Mouse (Mus musculus): ENCODE results near the gene Sox13. TPM values are rescaled to one million over a fixed set of nuclear protein-coding genes. Genes with fewer than 3 reads are reported as not detected.
"Not testable (repeated sequence)": the region's sequence is repeated elsewhere in the genome, so short reads cannot be mapped to it uniquely, and the experiment has no call there.

Gene Sox13
- polyA plus RNA-seq, 1 experiment from 2014 or later: 12.8 TPM

DNA sequence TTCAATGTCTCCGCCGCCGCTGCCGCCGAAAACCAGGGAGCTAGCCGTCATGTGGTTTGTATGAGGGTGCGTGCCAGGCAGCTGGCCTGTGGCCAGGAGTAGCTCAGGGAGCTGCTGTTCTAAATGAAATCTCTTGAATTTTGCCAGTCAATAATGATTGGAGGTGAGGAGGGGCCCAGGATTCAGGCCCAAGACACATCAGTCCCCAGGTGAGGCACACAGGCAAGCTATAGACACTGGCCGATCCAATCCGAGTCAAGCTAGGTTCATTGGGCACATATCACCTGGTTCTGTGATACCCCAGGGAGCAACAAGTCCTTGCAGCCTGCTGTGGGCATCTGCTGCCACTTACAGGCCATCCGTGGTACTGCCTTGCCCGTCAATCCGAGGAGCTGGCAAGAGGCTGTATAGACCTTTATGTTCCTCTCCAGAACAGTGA lies 70.8 kb downstream of the Sox13 start:
- Histone ChIP-seq H3K9me3 (ENCODE audit: low read length) (no peaks in the 10 kb centered on the region), H3K27ac (ENCODE audit: low read length) (no peak overlapping the region), H3K27me3 (ENCODE audit: insufficient read depth, low read length) (0 out of 2 replicates have a peak, but pooled peaks cover 5% of the 10 kb centered on the region), H3K4me3 (ENCODE audit: low read length) (no peak overlapping the region), H3K36me3 (ENCODE audit: insufficient read depth, low read length) (no peaks in the 10 kb centered on the region), H3K4me2 (replicated peaks; ENCODE audit: low read depth, low read length) (no peak overlapping the region), H3K9ac (replicated peaks; ENCODE audit: low read length) (no peak overlapping the region), H3K4me1 (ENCODE audit: insufficient read depth, low read length) (peaks cover 9% of the 10 kb centered on the region; the same call in 1 of the 2 replicates)
- 59% methylated on average over 12 of the region's 12 CpGs for WGBS
- ATAC-seq (ENCODE audit: low FRiP score, low TSS enrichment): no peak

DNA sequence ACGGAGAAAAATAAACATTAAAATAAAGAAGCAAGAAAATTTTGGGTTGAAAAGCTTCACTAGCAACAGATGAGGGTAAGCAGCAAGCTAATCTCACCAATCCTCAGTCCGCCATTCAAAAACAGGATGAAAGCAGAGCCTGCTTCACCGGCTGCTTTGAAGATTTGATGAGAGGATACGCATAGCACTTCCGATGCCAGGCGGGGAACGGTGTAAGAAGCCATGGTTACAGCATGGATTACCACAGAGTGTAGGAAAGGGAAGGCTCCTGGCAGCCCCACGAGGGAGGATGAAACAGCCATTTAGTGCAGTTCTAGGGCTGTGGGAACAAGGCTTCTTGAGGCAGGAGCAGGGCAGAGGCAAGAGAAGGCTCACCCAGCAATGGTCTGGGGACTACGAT lies 72.4 kb downstream of the Sox13 start:
- no peaks in the 10 kb centered on the region for H3K9me3 ChIP-seq (ENCODE audit: low read length)
- 30% methylated on average over 9 of the region's 9 CpGs for WGBS

DNA sequence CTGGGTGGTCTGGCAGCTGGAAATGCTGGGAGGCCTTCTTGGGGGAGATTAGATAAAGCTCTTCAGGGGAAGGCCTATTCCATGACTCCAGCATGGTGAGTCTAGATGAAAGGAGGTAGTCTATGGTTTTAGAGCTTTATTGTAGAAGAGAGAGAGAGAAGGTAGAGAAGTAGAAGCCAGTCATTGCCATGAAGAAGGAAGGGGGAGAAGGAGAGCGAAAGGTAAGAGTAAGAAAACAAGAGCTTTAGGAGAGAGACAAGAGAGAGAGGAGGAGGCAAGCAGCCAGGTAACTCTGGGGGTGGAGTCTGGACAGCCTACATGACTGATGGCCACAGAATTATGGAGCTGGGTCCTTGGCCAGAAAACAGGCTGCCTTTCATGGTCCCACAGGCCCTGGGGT lies 74.0 kb downstream of the Sox13 start, which contains the start of gene Ren1:
Gene Ren1, plus strand, starts transcription at position 301 of the 400 bp plus-strand sequence.
- Histone ChIP-seq H3K27me3 (ENCODE audit: insufficient read depth, low read length) (no peaks in the 10 kb centered on the region), H3K36me3 (ENCODE audit: insufficient read depth, low read length) (no peaks in the 10 kb centered on the region), H3K4me3 (ENCODE audit: low read length) (no peak within 1 kb of the TSS), H3K4me2 (replicated peaks; ENCODE audit: low read depth, low read length) (no peak within 1 kb of the TSS), H3K27ac (ENCODE audit: low read length) (no peak within 1 kb of the TSS), H3K4me1 (ENCODE audit: insufficient read depth, low read length) (peaks cover 4% of the 10 kb centered on the region; the same call in 1 of the 2 replicates), H3K9ac (replicated peaks; ENCODE audit: low read length) (no peak within 1 kb of the TSS), H3K9me3 (ENCODE audit: low read length) (no peaks in the 10 kb centered on the region)
- ATAC-seq (ENCODE audit: low FRiP score, low TSS enrichment): no peak
- 88% methylated on average over 1 of the region's 1 CpGs for WGBS

More for the DNA sequence above, 72.4 kb downstream of the Sox13 start:
- Histone ChIP-seq H3K4me3 (ENCODE audit: low read length) (no peak overlapping the region), H3K36me3 (ENCODE audit: insufficient read depth, low read length) (no peaks in the 10 kb centered on the region), H3K27me3 (ENCODE audit: insufficient read depth, low read length) (0 out of 2 replicates have a peak, but pooled peaks cover 2% of the 10 kb centered on the region), H3K9ac (replicated peaks; ENCODE audit: low read length) (no peak overlapping the region), H3K27ac (ENCODE audit: low read length) (no peak overlapping the region), H3K4me1 (ENCODE audit: insufficient read depth, low read length) (peaks cover 9% of the 10 kb centered on the region; the same call in 1 of the 2 replicates), H3K4me2 (replicated peaks; ENCODE audit: low read depth, low read length) (no peak overlapping the region)
- no peak for ATAC-seq (ENCODE audit: low FRiP score, low TSS enrichment)

DNA sequence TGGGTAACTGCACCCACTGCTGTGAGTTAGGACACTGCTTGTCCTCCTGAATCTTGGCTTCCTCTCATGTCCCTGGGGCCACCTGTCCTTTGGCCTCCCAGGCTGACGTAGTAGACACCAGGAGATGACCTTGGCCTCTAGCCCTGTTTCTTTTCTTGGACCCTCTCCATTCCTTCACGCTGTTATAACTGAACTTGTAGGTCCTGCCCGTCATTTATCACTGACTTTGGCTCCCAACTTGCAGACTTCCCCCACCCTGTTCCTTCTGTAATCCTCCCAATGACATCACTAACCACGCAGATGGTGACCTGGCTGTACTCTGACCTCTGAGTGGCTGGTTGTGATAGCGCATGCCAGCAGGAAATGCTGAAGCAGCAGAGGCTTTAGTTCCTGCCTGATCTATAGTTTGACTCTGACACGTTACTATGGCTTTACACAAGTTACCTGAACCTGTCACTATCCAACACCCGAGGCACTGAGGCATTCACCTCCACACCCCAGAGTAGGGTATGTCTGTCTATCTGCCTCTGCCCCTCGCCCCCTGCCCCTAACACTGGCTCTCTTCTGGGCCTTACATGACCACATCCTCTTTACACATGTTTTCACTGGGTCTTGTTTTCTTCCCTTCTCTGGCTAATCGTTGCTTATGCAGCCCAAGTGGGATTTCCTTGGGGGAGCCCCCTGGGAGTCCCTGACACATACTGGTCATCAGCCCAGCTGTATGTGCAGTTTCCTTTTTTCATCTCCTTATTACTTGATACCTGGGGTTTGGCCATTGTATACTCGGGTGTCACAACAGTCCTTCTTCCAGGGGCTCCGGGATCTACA lies 76.3 kb downstream of the Sox13 start:
- no peak overlapping the region for H3K27ac ChIP-seq (ENCODE audit: low read length)
- no peaks in the 10 kb centered on the region for H3K9me3 ChIP-seq (ENCODE audit: low read length)
- H3K4me2 ChIP-seq (replicated peaks; ENCODE audit: low read depth, low read length): no peak overlapping the region
- 59% methylated on average over 11 of the region's 11 CpGs for WGBS
- ATAC-seq (ENCODE audit: low FRiP score, low TSS enrichment): no peak
- H3K4me3 ChIP-seq (ENCODE audit: low read length): no peak overlapping the region
- H3K36me3 ChIP-seq (ENCODE audit: insufficient read depth, low read length): no peaks in the 10 kb centered on the region
- H3K4me1 ChIP-seq (ENCODE audit: insufficient read depth, low read length): peaks cover 4% of the 10 kb centered on the region; the same call in 1 of the 2 replicates
- H3K9ac ChIP-seq (replicated peaks; ENCODE audit: low read length): no peak overlapping the region
- no peaks in the 10 kb centered on the region for H3K27me3 ChIP-seq (ENCODE audit: insufficient read depth, low read length)

DNA sequence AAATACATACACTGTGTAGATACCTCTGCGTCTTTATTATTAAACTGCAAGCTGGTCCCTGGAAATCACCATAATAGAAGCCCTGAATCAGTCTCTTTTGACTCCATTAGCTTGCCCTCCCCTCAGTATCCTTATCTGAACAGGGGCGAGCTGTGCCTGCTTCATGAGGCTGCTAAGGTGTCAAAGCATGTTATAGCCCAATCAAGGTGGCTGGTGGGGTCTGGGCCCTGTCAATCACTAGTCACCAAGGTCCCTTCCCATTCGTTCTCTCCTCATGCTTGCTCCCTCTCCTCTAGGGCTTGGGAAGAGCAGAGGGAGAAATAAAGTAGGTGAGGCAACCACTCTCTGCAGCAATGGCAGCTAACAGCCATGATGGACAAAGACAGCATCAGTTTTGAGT lies 77.0 kb downstream of the Sox13 start:
- no peak for ATAC-seq (ENCODE audit: low FRiP score, low TSS enrichment)
- Histone ChIP-seq H3K4me3 (ENCODE audit: low read length) (no peak overlapping the region), H3K27ac (ENCODE audit: low read length) (no peak overlapping the region), H3K4me2 (replicated peaks; ENCODE audit: low read depth, low read length) (no peak overlapping the region), H3K4me1 (ENCODE audit: insufficient read depth, low read length) (peaks cover 4% of the 10 kb centered on the region; the same call in 1 of the 2 replicates), H3K9me3 (ENCODE audit: low read length) (no peaks in the 10 kb centered on the region), H3K9ac (replicated peaks; ENCODE audit: low read length) (no peak overlapping the region), H3K36me3 (ENCODE audit: insufficient read depth, low read length) (no peaks in the 10 kb centered on the region), H3K27me3 (ENCODE audit: insufficient read depth, low read length) (no peaks in the 10 kb centered on the region)
- WGBS: 60% methylated on average over 3 of the region's 3 CpGs

DNA sequence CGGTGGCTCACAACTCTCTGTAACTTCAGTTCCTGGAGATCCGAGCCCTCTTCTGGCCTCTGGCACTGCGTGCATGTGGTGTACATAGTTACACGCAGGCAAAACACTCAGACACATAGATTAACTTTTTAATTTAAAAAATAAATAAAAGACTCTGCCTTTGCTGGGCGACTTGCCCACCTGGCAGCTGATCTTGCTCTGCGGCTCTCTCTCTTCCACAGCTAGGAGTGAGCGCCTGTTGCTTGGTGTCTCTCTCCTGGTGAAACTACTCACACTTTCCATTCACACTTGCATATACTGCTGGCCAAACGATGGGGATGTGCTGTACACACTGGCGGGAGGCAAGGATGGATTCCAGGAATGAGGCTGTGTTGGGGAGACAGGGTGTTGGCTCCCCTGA lies 77.6 kb downstream of the Sox13 start:
- Histone ChIP-seq H3K9me3 (ENCODE audit: low read length) (no peaks in the 10 kb centered on the region), H3K9ac (replicated peaks; ENCODE audit: low read length) (no peak overlapping the region), H3K4me2 (replicated peaks; ENCODE audit: low read depth, low read length) (no peak overlapping the region), H3K27ac (ENCODE audit: low read length) (no peak overlapping the region), H3K4me1 (ENCODE audit: insufficient read depth, low read length) (peaks cover 4% of the 10 kb centered on the region; the same call in 1 of the 2 replicates), H3K36me3 (ENCODE audit: insufficient read depth, low read length) (no peaks in the 10 kb centered on the region), H3K4me3 (ENCODE audit: low read length) (no peak overlapping the region), H3K27me3 (ENCODE audit: insufficient read depth, low read length) (no peaks in the 10 kb centered on the region)
- ATAC-seq (ENCODE audit: low FRiP score, low TSS enrichment): no peak
- WGBS: 88% methylated on average over 9 of the region's 9 CpGs

DNA sequence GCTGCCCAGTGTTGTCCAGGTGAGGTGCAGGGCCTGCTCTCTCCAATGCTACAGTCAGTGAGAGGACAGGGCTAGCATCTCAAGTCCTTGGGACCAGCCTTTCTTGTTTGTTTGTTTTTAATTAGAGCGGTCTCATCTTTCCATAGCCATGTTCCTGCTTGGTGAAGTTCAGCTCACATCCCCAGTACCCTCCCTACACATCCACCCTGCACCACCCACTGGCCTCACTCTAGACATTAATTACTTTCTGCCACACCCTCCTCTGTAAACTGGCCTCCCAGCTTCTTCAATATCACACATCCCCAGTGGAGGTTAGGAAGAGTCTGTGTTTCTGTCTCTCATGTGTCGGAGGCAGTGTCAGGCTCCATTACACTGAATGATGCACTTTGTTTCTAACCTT lies 79.8 kb downstream of the Sox13 start:
- H3K27ac ChIP-seq (ENCODE audit: low read length): no peak overlapping the region; the same call in 1 of the 2 replicates
- no peak overlapping the region for H3K4me2 ChIP-seq (replicated peaks; ENCODE audit: low read depth, low read length)
- ATAC-seq (ENCODE audit: low FRiP score, low TSS enrichment): peak; percentile 51; the same call in 1 of the 2 replicates
- no peaks in the 10 kb centered on the region for H3K4me1 ChIP-seq (ENCODE audit: insufficient read depth, low read length)
- H3K27me3 ChIP-seq (ENCODE audit: insufficient read depth, low read length): no peaks in the 10 kb centered on the region
- H3K9me3 ChIP-seq (ENCODE audit: low read length): no peaks in the 10 kb centered on the region
- 73% methylated on average over 2 of the region's 2 CpGs for WGBS
- no peak overlapping the region for H3K9ac ChIP-seq (replicated peaks; ENCODE audit: low read length)
- no peak overlapping the region for H3K4me3 ChIP-seq (ENCODE audit: low read length)
- no peaks in the 10 kb centered on the region for H3K36me3 ChIP-seq (ENCODE audit: insufficient read depth, low read length)

DNA sequence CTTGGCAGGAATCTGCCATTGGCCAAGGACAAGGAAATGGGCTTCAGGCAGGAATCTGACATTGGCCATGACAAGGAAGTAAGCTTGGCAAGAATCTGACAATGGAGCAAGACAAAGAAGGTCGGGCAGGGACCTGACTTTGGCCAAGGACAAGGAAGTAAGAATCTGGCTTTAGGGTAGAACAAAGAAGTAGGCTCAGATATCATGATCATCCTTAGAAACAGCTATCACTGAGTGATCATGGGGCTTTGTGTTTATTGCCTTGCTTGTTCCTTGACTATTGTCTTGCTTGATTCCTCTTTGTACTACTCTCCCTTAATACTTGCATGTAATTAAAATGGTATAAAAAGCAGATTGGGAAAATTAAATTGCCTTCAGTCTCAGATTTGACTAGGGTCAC lies 83.8 kb downstream of the Sox13 start:
- not testable (repeated sequence) for H3K4me1 ChIP-seq (ENCODE audit: insufficient read depth, low read length); H3K36me3 ChIP-seq (ENCODE audit: insufficient read depth, low read length); H3K27ac ChIP-seq (ENCODE audit: low read length); H3K9ac ChIP-seq (replicated peaks; ENCODE audit: low read length); H3K4me2 ChIP-seq (replicated peaks; ENCODE audit: low read depth, low read length); H3K9me3 ChIP-seq (ENCODE audit: low read length); H3K27me3 ChIP-seq (ENCODE audit: insufficient read depth, low read length); ATAC-seq (ENCODE audit: low FRiP score, low TSS enrichment); H3K4me3 ChIP-seq (ENCODE audit: low read length)
- WGBS: 59% methylated on average over 1 of the region's 1 CpGs

DNA sequence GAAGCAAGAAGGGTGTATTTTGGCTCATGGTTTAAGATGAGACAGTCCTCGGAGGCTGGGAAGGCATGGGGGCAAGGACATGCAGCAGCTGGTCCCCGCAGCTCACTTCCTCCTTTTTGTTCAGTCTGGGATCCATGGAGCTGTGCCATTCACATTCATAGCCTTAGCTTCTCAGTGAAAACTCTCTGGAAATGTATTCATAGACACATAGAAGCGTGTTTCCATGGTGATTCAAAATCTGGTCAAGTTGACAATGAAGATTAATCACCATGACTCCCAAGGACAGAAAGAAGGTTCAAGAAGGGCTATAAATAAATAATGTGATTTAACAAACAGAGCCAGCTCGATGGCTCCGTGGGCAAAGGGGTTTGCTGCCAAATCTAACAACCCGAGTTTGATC lies 90.2 kb downstream of the Sox13 start:
- ATAC-seq (ENCODE audit: low FRiP score, low TSS enrichment): no peak
- Histone ChIP-seq H3K27ac (ENCODE audit: low read length) (no peak overlapping the region), H3K4me1 (ENCODE audit: insufficient read depth, low read length) (no peaks in the 10 kb centered on the region), H3K27me3 (ENCODE audit: insufficient read depth, low read length) (peaks cover 18% of the 10 kb centered on the region), H3K9me3 (ENCODE audit: low read length) (no peaks in the 10 kb centered on the region), H3K9ac (replicated peaks; ENCODE audit: low read length) (no peak overlapping the region), H3K4me2 (replicated peaks; ENCODE audit: low read depth, low read length) (no peak overlapping the region), H3K4me3 (ENCODE audit: low read length) (no peak overlapping the region), H3K36me3 (ENCODE audit: insufficient read depth, low read length) (no peaks in the 10 kb centered on the region)
- WGBS: 81% methylated on average over 6 of the region's 6 CpGs
